Mouse (Mus musculus): ENCODE measurements at regions not wholly inside any gene's neighbourhood (a gene's known extent, or its start where the extent isn't known, plus 50 kb on each side); places are given as distances from the start of the nearest gene placed in this dataset.

DNA sequence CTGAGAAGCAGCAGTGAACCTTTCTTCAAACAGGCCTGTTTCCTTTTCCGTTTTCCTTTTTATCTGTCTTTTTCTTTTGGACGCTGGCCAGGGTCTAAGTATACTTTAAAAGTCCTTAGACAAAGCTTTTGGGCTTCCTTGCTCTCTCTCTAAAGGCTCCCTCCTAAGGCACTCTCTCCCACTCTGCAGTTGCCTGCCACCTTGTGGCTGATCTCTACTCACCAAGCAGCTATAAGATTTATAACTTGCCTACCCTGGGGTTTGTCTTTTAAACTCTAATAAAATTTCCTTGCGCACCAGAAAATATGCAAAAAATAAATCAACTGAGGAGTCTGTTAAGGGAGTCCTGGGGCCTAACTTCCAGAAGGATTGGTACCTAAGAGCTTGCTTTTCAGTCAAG, 1344.7 kb downstream of the Gm37988 start:
- Histone ChIP-seq H3K27ac (ENCODE audit: low read depth, low read length) (no peak overlapping the region), H3K36me3 (ENCODE audit: control insufficient read depth, insufficient read depth, low read length) (no peaks in the 10 kb centered on the region), H3K9ac (ENCODE audit: low read depth, low read length) (no peak overlapping the region), H3K27me3 (replicated peaks; ENCODE audit: control insufficient read depth, insufficient read depth, low read length) (no peaks in the 10 kb centered on the region), H3K9me3 (ENCODE audit: control insufficient read depth, low read length) (no peaks in the 10 kb centered on the region), H3K4me2 (ENCODE audit: low read length) (no peak overlapping the region), H3K4me3 (ENCODE audit: low read length) (no peak overlapping the region), H3K4me1 (ENCODE audit: control insufficient read depth, insufficient read depth, low read depth, low read length) (no peaks in the 10 kb centered on the region)
- WGBS = 52% methylated on average over 3 of the region's 3 CpGs
- ATAC-seq = no peak

Measured in hindbrain, embryonic 16.5 days (tissue).